Mouse (Mus musculus) adrenal gland, adult (tissue): ENCODE data around the gene Ankrd52.

ENCODE experiments used
- DNase-seq, 2 experiments: peaks; one replicate each; pipeline ENCODE4 v3.0.0; 2022 to 2023; ENCODE audit warnings: low spot score in 1 of 2; ENCODE audit not compliant: inconsistent age in 2 of 2

The Ankrd52 gene

DNA sequence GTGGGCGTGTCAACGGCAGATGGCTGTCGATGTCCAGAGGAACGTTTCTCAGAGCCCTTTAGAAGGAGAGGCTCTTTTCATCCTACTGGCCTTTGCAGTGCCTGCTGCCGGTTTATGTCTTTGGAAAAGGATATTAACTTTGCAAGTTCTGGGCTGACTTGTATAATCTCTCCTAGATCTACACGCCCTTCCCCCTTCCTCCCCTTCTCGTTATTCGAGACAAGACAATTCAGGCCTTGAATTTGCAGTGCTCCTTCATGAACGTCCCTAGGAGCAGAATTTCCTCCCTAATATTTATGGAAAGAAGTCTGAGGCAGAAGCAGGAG is 7.7 kb upstream of the Ankrd52 start:
- no peak for DNase-seq

GRCm38 (mm10) chr10:128369599-128369998 is 7.3 kb upstream of the Ankrd52 start:
- DNase-seq = no peak

DNA sequence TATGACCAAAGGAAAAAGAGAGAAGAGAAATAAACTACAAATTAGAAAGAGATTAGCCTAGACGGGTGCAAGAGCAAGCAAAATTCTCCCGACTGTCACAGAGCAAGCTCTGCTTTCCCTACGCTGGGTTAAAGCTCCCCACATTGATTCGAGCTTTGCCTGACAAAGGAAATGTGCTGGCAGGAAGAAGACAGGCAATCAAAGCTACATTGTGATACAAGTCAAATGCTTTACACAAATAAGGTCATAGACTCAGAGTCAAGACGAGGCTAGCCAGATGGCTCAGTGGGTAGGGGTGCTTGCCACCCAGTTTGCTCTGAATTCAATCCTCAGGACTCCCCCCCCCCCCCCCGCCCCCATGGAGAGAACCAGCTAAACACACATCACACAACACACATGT is 6.9 kb upstream of the Ankrd52 start:
- DNase-seq = no peak

DNA sequence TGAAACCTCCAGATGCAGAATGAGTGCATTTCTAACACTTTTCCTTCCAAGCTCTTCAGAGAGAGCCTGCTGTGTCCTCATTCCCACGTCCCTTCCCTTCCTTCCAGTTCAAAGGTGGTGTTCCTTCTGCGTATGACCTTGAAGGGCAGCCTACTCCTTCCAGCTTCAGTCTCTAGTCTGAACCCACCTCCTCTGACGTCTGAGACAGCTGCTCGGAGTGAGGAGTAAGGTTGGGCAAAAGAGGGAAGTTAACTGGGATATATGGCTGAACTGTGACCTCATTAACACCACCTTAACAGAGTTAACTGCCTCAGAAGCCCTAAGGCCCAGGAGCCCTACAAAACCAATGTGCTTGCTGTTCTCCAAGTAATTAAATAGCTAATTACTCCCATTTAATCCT is 6.3 kb upstream of the Ankrd52 start:
- DNase-seq = no peak

DNA sequence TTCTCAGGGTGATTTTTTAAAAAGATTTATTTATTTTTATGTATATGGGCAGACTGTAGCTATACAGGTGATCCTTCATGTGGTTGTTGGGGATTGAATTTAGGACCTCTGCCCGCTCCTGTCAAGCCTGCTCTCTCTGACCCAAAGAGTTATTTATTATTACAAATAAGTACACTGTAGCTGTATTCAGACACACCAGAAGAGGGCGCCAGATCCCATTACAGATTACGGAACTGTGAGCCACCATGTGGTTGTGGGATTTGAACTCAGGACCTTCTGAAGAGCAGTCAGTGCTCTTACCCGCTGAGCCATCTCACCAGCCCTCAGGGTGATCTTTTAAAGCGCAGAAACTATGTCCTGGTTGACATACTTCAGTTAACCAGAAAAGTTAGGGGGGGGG is 4.8 kb upstream of the Ankrd52 start:
- DNase-seq = no peak

DNA sequence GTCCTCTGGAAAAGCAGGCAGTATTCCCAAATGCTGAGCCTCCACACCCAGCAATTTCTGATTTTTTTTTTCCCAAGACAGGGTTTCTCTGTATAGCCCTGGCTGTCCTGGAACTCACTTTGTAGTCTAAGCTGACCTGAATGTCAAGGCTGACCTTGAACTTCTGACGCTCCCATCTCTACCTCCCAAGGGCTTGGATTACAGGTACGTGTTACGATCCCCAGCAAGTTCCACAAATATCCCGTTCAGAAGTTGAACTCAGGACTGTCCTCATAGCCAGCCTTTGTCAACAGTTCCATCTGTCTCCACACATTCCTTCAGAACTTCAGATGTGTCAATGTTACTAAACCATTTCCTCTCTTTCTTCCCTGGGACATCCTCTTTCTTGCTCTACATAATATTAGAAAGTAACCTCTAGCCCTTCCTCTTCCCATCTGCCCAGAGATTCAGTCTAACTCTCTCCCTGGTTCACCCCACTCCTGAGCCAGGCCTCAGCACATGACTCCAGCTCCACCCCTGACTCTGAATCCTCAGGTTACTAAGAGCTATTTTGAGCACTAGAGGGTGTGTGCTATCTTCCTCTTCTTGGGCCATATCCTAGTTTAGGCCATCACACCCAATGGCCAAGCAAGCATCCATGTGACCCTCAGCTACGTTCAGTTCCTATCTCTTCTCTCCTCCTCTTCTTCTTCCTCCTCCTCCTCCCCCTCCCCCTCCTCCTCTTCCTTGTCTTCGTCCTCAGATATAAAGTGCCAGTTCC is 3.7 kb upstream of the Ankrd52 start:
- DNase-seq = no peak

DNA sequence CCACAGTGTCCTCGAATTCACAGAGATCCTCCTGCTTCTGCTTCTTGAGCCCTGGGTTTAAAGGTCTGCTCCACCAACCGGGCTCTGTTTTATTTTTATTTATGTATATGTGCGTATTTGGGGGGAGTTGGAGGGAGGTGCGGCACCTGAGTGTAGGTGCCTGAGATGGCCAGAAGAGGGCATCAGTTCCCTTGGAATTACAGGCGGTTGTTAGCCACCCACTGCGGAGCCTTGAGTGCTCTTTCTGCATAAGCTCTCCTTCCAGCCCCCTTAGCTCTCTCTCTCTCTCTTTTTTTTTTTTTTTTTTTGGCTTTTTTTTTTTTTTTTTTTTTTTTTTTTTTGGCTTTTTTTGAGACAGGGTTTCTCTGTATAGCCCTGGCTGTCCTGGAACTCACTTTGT is 2.5 kb upstream of the Ankrd52 start:
- peak in 1 of 2 experiments; percentile 31 for DNase-seq

DNA sequence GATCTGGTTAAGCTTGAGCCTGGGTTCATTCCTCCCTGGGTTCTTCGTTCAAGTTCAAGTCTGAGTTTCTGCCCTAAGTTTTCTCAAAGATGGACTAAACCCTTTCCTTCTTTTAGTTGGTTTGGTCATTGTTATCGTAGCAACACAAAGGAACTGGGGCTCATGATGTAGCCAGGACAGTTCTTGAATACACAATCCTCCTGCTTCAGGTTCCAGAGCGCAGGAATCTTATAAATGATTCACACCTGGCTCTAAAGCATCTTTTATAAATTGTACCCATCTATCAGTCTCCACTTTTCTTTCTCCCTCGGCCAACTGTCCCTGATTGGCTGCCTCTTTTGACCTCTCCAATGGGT is 838 bp upstream of the Ankrd52 start:
- no peak for DNase-seq

GRCm38 (mm10) chr10:128377222-128377939 is 466 bp downstream of the Ankrd52 start:
- DNase-seq = peak in 1 of 2 experiments; percentile 66

DNA sequence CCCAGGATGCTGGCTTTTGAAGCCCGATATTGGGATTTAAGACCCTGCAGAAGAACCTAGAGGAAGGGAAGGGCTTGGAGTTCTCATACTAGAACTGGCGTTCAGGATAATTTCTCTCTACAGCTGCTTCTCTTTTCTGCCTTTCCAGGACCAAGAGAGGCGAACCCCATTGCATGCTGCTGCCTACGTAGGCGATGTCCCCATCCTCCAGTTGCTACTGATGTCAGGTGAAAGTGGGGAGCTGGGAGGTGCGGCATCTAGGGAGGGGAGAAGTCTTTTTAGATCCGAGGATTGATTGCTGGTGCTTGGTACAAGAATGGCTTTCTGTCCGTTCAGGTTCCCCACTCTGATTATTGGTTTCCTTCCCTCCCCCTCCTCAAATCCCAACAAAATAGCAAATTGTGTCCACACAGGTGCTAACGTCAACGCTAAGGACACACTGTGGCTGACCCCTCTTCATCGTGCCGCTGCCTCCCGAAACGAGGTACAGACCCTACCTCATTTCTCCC is 1.1 kb downstream of the Ankrd52 start:
- peak in 1 of 2 experiments; percentile 57 for DNase-seq

GRCm38 (mm10) chr10:128378462-128378861 is 1.5 kb downstream of the Ankrd52 start:
- DNase-seq = peak; percentile 64 to 71

DNA sequence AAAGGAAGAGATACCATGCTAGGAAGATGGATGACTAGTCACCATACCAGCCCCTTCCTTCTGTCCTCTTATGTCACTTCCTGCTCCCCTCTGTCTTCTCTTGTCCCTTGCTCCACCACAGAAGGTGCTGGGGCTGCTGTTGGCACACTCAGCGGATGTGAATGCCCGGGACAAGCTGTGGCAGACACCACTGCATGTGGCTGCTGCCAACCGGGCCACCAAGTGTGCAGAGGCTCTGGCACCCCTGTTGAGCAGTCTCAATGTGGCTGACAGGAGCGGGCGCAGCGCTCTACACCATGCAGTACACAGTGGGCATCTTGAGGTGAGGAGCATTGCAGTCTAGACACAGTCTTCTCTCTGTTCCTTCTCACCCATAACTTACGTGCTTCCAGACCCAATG is 2.3 kb downstream of the Ankrd52 start:
- no peak for DNase-seq

GRCm38 (mm10) chr10:128380565-128380964 is 3.6 kb downstream of the Ankrd52 start:
- DNase-seq = no peak

- no peak for DNase-seq
These were observed 5.6 kb downstream of the Ankrd52 start for GRCm38 (mm10) chr10:128382482-128382881.

GRCm38 (mm10) chr10:128385902-128386301 is 9.0 kb downstream of the Ankrd52 start:
- DNase-seq = no peak

- no peak for DNase-seq
These were observed 12.0 kb downstream of the Ankrd52 start for GRCm38 (mm10) chr10:128388941-128389340.

DNA sequence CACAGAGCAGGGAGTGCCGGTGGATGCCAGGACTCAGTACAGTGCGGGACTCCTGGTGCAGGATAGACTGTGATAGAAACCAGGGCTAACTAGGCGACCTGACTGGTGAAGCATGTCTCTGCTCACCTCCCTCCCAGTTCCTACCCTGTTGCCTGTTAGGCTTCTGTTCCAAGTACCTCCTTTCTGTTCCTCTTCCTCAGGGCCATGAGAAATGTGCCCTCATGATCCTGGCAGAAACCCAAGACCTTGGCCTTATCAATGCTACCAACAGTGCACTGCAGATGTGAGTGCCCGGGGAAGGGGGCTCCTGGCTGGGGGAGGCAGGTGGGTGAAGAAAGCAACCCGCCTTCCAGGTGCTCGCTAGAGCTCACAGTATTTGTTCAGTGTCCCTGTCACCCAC is 12.7 kb downstream of the Ankrd52 start:
- DNase-seq = peak; percentile 89 to 95

DNA sequence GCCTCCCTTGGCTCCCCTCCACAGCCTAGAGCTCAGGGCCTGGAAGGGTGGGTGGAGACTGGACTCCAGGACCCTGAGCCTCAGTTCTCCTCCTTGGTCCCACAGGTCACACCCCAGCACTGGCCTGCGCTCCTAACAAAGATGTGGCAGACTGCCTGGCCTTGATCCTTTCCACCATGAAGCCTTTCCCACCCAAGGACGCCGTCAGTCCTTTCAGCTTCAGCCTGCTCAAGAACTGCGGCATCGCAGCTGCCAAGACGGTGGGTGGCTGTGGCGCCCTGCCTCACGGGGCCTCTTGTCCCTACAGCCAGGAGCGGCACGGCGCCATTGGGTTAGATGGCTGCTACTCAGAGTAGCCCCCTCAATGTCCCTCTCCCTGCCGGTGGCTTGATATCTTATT is 13.5 kb downstream of the Ankrd52 start:
- peak; percentile 79 to 85 for DNase-seq

DNA sequence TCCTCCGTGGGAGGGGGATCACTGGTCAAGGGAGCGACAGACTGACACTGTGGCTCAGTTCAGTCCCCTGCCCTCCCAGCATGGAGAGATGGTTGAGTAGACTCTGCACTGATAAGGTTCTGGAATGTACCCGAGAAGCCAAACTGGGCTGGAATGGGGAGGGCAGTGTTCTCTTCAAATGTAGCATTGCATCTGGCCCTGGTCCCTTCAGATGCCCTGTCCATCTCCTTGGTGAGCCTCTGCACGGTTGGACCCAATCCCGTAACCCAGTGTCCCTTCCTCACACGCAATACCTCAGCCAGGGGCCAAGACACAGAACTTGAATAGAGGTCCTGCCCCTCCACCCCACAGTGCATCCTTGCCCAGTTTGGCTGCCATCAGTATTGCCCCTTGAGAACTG is 14.9 kb downstream of the Ankrd52 start:
- DNase-seq = peak in 1 of 2 experiments; percentile 46

DNA sequence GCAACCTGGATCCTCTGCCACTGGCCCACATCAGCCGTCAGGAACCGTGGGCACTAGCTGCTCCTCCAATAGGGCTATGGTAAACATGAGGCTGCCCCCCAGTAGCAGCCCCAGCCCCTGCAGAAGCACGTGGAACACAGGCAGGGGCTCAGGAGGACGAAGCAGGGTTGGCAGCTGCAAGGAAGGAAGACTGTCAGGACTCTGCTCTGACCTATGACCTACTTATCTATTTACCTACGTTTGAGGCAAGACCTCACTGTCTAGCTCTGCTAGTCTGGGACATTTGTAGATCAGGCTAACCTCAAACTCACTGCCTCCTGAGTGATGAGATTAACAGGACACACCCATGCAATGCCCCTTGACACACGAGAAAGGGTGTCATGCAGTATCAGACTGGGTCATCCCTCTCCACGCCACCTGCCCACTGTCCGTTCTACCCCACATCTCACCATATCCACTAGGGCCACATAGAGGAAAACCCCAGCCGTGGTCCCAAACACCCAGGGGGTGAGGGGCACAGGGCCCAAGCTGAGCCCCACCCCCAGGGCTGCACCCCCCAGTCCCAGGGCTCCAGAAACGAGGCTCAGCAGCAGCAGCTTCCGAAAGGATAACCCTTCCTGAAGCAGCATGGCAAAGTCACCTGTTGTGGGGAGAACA is 19.2 kb downstream of the Ankrd52 start:
- DNase-seq = peak in 1 of 2 experiments; percentile 45

DNA sequence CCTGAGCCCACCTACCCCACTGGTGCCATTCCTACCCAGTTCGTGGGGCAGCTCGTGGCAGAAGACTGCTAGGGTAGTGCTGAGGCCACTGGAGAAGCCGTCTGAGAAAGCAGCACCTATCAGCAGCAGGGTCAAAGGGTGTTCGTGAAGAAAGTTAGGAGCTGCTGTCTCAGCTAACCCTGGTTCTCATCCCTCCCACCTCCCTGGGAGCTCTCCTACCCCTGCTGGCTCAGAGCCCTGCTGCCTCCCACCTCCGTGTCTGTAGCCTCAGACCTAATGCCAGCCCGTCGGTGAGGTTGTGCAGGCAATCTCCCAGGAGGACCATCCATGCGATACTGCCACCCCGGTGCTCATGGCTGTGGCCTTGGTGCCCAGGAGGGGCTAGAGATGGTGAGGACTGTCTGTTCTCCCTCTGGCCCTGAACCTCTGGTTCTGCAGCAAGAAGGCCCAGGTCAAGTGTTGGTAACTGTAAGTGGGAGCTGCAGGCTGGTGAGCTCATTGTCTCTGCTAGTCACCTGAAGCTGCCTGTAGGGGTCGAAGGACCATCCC is 19.9 kb downstream of the Ankrd52 start:
- DNase-seq = peak; percentile 63 to 68

DNA sequence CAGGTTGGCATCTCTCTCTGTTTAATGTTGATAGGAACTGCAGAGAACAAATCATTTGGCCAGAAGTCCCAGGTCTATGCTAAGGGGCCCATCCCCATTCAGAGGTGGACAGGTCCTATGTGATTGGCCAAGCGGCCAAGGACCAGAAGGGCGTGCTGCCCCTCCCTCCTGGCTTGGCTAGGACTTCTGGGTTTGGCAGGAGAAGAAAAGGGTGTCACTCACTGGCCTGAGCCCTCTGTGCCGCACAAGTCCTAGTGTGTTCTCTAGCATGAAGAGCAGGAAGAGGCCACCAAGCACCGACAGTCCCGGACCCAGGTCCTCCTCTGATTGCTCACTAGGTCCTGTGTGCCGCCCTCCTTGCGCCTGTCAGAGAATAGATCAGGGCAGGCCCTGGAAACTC is 20.6 kb downstream of the Ankrd52 start:
- DNase-seq = peak; percentile 56 to 70
